8 mouse cellular contexts compared by ENCODE assay signal in the genomic region with DNA sequence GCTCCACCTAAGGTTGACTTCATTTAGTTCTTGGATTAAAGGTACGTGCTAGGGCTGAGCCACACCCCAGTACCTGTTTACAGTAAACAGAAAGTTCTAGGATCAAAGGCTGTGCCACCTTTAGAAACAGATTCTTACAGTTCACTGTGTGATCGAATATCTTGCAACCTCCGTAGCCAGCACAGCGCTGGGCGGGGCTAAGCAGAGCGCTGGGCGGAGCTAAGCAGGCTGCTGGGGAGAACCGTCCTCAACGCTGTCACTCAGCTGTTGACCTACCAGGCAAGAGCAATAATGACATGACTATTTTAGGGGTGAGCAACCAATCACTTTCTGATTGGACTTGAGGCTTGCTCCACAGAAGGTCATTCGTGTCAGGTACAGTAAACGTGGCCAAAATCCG. TPM values are rescaled to one million over a fixed set of nuclear protein-coding genes. Genes with fewer than 3 reads are reported as not detected.
DNase-seq lines count a peak whose midpoint lies in the region; ATAC-seq and TF ChIP-seq lines count a peak whose summit lies in the region.

No protein-coding gene starts in this region.

- H3K36me3 ChIP-seq in forebrain, embryonic 14.5 days (ENCODE audit: control insufficient read depth, insufficient read depth, low read length) = no peaks in the 10 kb centered on the region
- H3K36me3 ChIP-seq in megakaryocyte, embryonic 14.5 days (replicated peaks; ENCODE audit: low read length) = no peaks in the 10 kb centered on the region

- TF ChIP-seq CTCF in left cerebral cortex, adult 2 months (IDR thresholded peaks at IDR 0.05) = no peak

- H3K27me3 ChIP-seq in forebrain, embryonic 14.5 days (replicated peaks; ENCODE audit: control insufficient read depth, insufficient read depth, low read length) = no peaks in the 10 kb centered on the region
- peaks cover 3% of the 10 kb centered on the region for H3K27me3 ChIP-seq in megakaryocyte, embryonic 14.5 days (replicated peaks)

- intact Hi-C loops in left cerebral cortex, adult 2 months (cut with DNase I) = loop anchor here (5.0 kb wide), 1 partner anchor 439 kb away; no protein-coding TSS in a partner anchor

- H3K4me1 ChIP-seq in forebrain, embryonic 14.5 days (ENCODE audit: control insufficient read depth, insufficient read depth, low read length) = no peaks in the 10 kb centered on the region
- H3K4me1 ChIP-seq in megakaryocyte, embryonic 14.5 days = peaks cover 50% of the 10 kb centered on the region

- WGBS in forebrain, embryonic 14.5 days = 10% methylated on average over 12 of the region's 12 CpGs

- no peak overlapping the region for H3K27ac ChIP-seq in forebrain, embryonic 14.5 days (ENCODE audit: low read depth, low read length)
- no peak overlapping the region for H3K27ac ChIP-seq in left cerebral cortex, adult 2 months

- no peak for ATAC-seq in forebrain, embryonic 14.5 days

- no peaks in the 10 kb centered on the region for H3K9me3 ChIP-seq in forebrain, embryonic 14.5 days (replicated peaks; ENCODE audit: control insufficient read depth, low read length)
- no peaks in the 10 kb centered on the region for H3K9me3 ChIP-seq in megakaryocyte, embryonic 14.5 days

- H3K9ac ChIP-seq in forebrain, embryonic 14.5 days (ENCODE audit: low read length) = no peak overlapping the region

- no peak overlapping the region for H3K4me3 ChIP-seq in forebrain, embryonic 14.5 days (ENCODE audit: low read depth, low read length)
- H3K4me3 ChIP-seq in megakaryocyte, embryonic 14.5 days (replicated peaks) = peak overlapping the region; percentile 81
- no peak overlapping the region for H3K4me3 ChIP-seq in left cerebral cortex, adult 2 months

- H3K4me2 ChIP-seq in forebrain, embryonic 14.5 days (ENCODE audit: low read length) = peak overlapping the region; percentile 10; the same call in 1 of the 2 replicates

- DNase-seq in A20 (ENCODE audit: low read depth, low spot score) (peak; percentile 85), R1 (ENCODE audit: low read depth, low spot score) (peak; percentile 78)
- DNase-seq in forebrain, embryonic 14.5 days (ENCODE audit: low spot score) = peak; percentile 31
- DNase-seq in kidney, postnatal 14 days = peak; percentile 64
- DNase-seq in thymus, postnatal 4 days = peak; percentile 82
- no peak for DNase-seq in left cerebral cortex, adult 2 months (ENCODE audit: extremely low spot score in 1 of 2, low spot score in 2 of 2)
- no peak for DNase-seq in cerebellum, adult 11 months

RNA-seq across cellular contexts. Expression of a gene that starts 7.9 kb away (rescaled TPM):
- polyA plus RNA-seq in forebrain, embryonic 14.5 days (2014; fragmentation: Nextera tagmentation; extraction: Ambion mirVana) = 40.5 and 43.1 TPM in 2 replicates
- 21.1 and 42.7 TPM in 2 replicates for polyA plus RNA-seq in megakaryocyte, embryonic 14.5 days (2012; ENCODE audit: insufficient read depth, low replicate concordance)
- total RNA-seq in left cerebral cortex, adult 2 months (2021) = 10 to 100 TPM; 59.6 to 62.1 TPM

RNA-seq across cellular contexts. Expression of a gene that starts 34.3 kb away (rescaled TPM):
- 37.1 and 42.8 TPM in 2 replicates for polyA plus RNA-seq in forebrain, embryonic 14.5 days (2014; fragmentation: Nextera tagmentation; extraction: Ambion mirVana)
- polyA plus RNA-seq in megakaryocyte, embryonic 14.5 days (2012; ENCODE audit: insufficient read depth, low replicate concordance) = 0.46 TPM in 1 of 2 replicates, not detected in the other
- 10 to 100 TPM; 35.3 to 36.3 TPM for total RNA-seq in left cerebral cortex, adult 2 months (2021)

RNA-seq across cellular contexts. Expression of a gene that starts 36.1 kb away (rescaled TPM):
- 15.2 and 17.4 TPM in 2 replicates for polyA plus RNA-seq in forebrain, embryonic 14.5 days (2014; fragmentation: Nextera tagmentation; extraction: Ambion mirVana)
- polyA plus RNA-seq in megakaryocyte, embryonic 14.5 days (2012; ENCODE audit: insufficient read depth, low replicate concordance) = 0.62 TPM in 1 of 2 replicates, not detected in the other
- 10 to 100 TPM; 60.0 to 70.8 TPM for total RNA-seq in left cerebral cortex, adult 2 months (2021)

RNA-seq across cellular contexts. Expression of a gene that starts 39.0 kb away (rescaled TPM):
- 0.07 TPM in 1 of 2 replicates, not detected in the other for polyA plus RNA-seq in forebrain, embryonic 14.5 days (2014; fragmentation: Nextera tagmentation; extraction: Ambion mirVana)
- polyA plus RNA-seq in megakaryocyte, embryonic 14.5 days (2012; ENCODE audit: insufficient read depth, low replicate concordance) = not detected in 2 replicates
- not detected for total RNA-seq in left cerebral cortex, adult 2 months (2021)

Comparison
In these comparisons a context has a peak if more than half of its experiments do, and no peak if none do; other contexts are left out.
1. DNase-seq: peak in A20 (single experiment), R1 (single experiment), forebrain, embryonic 14.5 days (single experiment), kidney, postnatal 14 days (single experiment) and thymus, postnatal 4 days (single experiment); none in left cerebral cortex, adult 2 months (0 of 2) and cerebellum, adult 11 months (single experiment).
2. RNA of a gene that starts 34.3 kb away (polyA plus RNA-seq): 37.1 to 42.8 TPM in forebrain, embryonic 14.5 days; 0.46 TPM in megakaryocyte, embryonic 14.5 days; every median in the first group is over 10 times any median in the second.
3. RNA of a gene that starts 36.1 kb away (polyA plus RNA-seq): 15.2 to 17.4 TPM in forebrain, embryonic 14.5 days; 0.62 TPM in megakaryocyte, embryonic 14.5 days; every median in the first group is over 10 times any median in the second.